Mouse (Mus musculus) monocyte, adult 2 months (primary cell): ENCODE measurements around the gene Serpind1.

ENCODE experiments used
- DNase-seq, 2 experiments: peaks; one replicate each; pipeline ENCODE4 v3.0.0; 2022; ENCODE audit warnings: low spot score in 2 of 2, low read depth in 1 of 2

Gene Serpind1

DNA sequence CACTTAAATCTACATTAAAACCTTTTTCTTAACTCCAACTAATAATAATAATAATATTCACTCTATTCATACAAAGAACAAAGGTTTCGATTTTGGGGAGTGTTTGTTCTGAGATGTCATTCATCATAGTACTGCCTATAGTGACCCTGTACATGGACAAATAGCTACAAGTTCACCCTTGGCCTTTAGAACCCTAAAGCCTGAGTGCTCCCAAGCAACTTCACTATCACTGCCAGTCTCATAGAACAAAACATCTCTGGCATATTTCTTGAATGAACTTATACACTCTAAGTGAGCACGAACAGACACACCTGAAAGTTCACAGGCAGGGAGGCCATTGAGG is 14.6 kb downstream of the Serpind1 start:
- no peak for DNase-seq

DNA sequence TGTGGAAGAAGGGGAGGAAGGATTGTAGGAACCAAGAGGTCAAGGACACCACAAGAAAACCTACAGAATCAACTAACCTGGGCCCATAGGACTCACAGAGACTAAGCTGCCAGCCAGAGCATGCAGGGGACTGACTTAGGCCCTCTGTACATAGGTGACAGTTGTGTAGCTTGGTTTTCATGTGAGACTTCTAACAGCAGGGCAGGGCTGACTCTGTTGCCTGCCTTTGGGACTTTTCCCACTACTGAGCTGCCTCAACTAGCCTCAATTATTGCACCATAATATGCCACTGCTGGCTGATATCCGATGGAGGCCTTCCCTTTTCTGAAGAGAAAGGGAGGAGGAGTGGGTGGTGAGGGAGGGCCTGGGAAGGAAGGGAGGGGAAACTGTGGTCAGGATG is 15.6 kb downstream of the Serpind1 start:
- DNase-seq, result no peak

DNA sequence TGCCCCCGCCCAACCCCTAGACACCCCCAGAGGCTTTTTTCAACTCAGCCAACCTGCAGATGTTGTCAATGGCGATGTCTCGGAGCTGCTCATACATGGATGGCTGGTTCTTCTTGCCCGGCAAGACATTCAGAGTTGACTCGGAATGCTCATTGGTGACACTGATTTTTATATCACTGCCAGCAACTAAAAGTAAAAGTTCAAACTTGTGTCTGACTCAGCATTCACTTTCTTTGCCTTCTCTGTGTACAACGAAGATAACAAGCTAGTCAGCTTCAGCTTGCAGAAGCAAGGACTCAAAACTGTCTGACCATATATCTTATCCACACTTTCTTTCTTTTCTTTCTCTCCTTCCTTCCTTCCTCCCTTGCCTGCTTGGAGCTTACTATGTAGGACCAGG is 24.9 kb downstream of the Serpind1 start:
- DNase-seq, result no peak

DNA sequence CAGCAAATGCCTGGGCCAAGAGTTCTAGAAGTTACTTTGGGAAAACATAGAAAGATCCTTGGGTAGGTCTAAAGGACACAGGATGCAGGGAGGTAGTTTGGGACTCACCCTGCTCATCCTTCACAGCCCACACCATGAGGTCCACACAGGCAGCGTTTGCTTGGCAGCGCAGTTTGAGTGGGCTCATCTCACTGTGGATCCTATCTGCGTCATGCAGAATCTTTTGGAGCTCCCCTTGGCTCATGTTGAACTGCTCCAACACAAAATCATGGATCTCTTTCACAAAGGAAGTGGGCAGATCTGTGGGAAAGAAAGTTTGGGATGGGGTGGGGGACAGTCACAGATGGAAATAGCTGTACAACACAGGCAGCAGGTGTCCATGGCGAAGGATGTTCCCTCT is 27.6 kb downstream of the Serpind1 start:
- DNase-seq, result no peak

DNA sequence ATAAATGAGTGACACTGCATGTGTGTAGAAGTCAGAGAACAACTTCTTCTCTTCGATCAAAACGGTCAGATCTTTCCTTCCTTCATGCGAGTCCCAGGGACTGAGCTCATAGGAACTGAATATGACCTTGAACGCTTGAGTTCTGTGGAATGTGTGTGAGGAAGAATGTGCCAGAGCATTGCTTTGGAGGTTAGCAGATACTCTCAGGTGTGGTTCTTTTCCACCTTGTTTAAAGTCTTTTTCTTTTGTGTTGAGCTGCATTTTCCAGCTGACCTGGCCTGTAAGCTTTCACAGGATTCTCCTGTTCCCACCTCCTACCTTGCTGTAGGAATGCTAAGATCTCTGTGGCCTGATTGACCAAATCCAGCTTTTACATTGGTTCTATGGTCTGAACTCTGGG is 51.1 kb downstream of the Serpind1 start:
- no peak for DNase-seq

DNA sequence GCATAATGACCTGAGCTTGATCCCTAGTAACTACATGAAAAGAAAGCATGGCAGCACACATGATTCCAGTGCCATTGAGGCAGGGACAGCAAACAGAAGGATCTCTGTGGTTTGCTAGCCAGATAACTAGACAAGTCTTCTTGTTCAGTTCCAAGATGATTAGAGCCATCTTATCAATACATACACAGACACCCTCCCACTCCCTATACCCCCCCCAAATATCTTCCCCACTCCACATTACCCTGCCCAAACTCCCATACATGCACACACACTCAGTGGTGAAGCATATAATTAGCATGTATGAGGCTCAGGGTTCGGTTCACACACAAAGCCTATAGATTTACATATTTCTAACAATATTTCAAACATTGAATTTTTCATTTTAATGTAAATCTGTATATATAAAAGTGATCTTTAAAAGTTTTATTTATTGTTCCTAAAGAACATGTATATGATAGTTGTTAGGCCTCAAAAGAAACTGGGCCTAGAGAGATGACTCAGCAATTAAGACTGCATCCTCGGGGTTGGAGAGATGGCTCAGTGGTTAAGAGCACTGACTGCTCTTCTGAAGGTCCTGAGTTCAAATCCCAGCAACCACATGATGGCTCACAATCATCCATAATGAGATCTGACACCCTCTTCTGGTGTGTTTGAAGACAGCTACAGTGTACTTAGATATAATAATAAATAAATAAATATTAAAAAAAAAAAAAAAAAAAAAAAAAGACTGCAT is 52.6 kb downstream of the Serpind1 start:
- DNase-seq, result no peak

DNA sequence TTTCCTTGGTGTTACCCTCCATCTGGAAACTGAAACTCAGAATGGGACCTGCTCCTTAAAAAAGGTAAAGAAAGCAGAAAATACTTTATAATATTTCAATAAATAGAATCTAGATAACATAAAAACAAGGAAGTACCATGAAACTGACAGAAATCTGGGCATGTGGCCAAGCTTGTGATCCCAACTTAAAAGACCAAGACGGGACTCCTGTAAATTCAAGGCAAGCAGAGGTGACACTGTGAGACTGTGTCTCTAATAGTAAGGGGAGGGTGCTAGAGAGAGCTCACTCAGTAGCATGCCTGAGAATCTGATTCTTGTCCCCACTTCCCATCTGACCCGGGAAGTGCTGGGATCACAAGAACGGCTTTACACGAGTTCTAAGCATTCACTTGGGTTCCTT is 61.6 kb downstream of the Serpind1 start:
- DNase-seq, result no peak
